Mouse (Mus musculus) MEL (cell line): ENCODE data around the gene Ube2q2. TPM values are rescaled to one million over a fixed set of nuclear protein-coding genes. Genes with fewer than 3 reads are reported as not detected.
A peak's percentile ranks its signal among the peaks of the same experiment; 100 is the strongest.

ENCODE experiments used
- DNase-seq: peaks from one replicate; pipeline ENCODE4 v3.0.0; 2011; ENCODE audit warnings: low read depth, low spot score
- H3K27ac ChIP-seq: 2 replicates; pipeline ENCODE4 v1.5.1; 2012; ENCODE audit warnings: low read depth, mild to moderate bottlenecking, control low read depth, low read length, moderate library complexity; ENCODE audit not compliant: control insufficient read depth
- H3K27me3 ChIP-seq, 2 experiments: fragments of 150-350 bp in 1 of 2; sonication (generic) in 1 of 2; 2 replicates each; pipeline ENCODE4 v1.6.1; 2012; ENCODE audit warnings: low read length in 2 of 2, mild to moderate bottlenecking in 2 of 2, improper control_type of control experiment in 1 of 2, moderate library complexity in 1 of 2; ENCODE audit not compliant: insufficient read depth in 2 of 2, control insufficient read depth in 1 of 2
- H3K36me3 ChIP-seq, 2 experiments: 2 replicates each; pipeline ENCODE4 v1.6.1; 2012 to 2014; ENCODE audit warnings: low read length in 2 of 2, improper control_type of control experiment in 1 of 2, inconsistent platforms in 1 of 2, mild to moderate bottlenecking in 1 of 2; ENCODE audit not compliant: insufficient read depth in 2 of 2, control insufficient read depth in 1 of 2
- H3K4me1 ChIP-seq, 2 experiments: fragments of 150-350 bp in 1 of 2; sonication (generic) in 1 of 2; 2 replicates each; pipeline ENCODE4 v1.6.1; 2012; ENCODE audit warnings: low read length in 2 of 2, improper control_type of control experiment in 1 of 2, mild to moderate bottlenecking in 1 of 2; ENCODE audit not compliant: insufficient read depth in 2 of 2, control insufficient read depth in 1 of 2
- H3K4me3 ChIP-seq, 2 experiments: fragments of 150-350 bp in 1 of 2; sonication (generic) in 1 of 2; 2 replicates each; pipeline ENCODE4 v1.5.1; 2012; ENCODE audit warnings: low read depth in 2 of 2, low read length in 2 of 2, mild to moderate bottlenecking in 2 of 2, moderate library complexity in 2 of 2, control low read depth in 1 of 2, improper control_type of control experiment in 1 of 2; ENCODE audit not compliant: control insufficient read depth in 1 of 2, insufficient read depth in 1 of 2
- H3K79me2 ChIP-seq: 2 replicates; pipeline ENCODE4 v1.6.1; 2012; ENCODE audit warnings: mild to moderate bottlenecking, low read length, moderate library complexity; ENCODE audit not compliant: control insufficient read depth, poor library complexity, insufficient read depth
- H3K9ac ChIP-seq: 2 replicates; pipeline ENCODE4 v1.6.1; 2012; ENCODE audit warnings: low read depth, mild to moderate bottlenecking, control low read depth, low read length, moderate library complexity; ENCODE audit not compliant: control insufficient read depth, poor library complexity, severe bottlenecking
- H3K9me3 ChIP-seq: fragments of 150-350 bp; sonication (generic); replicated peaks from 2 replicates; pipeline ENCODE4 v1.6.1; 2012; ENCODE audit warnings: mild to moderate bottlenecking, low read length, improper control_type of control experiment, moderate library complexity; ENCODE audit not compliant: insufficient read depth
- BHLHE40 ChIP-seq: IDR thresholded peaks from 2 replicates; pipeline ENCODE4 v1.6.1; 2012; ENCODE audit warnings: low read depth, mild to moderate bottlenecking, inconsistent platforms, low read length, improper control_type of control experiment, borderline replicate concordance
- CHD1 ChIP-seq: IDR thresholded peaks from 2 replicates; pipeline ENCODE4 v1.6.1; 2012; ENCODE audit warnings: low read depth, mild to moderate bottlenecking, inconsistent platforms, low read length, improper control_type of control experiment
- GABPA ChIP-seq: IDR thresholded peaks from 2 replicates; pipeline ENCODE4 v1.6.1; 2012; ENCODE audit warnings: low read depth, mild to moderate bottlenecking, inconsistent platforms, low read length, improper control_type of control experiment, moderate library complexity
- HCFC1 ChIP-seq: IDR thresholded peaks from 2 replicates; pipeline ENCODE4 v1.6.1; 2012; ENCODE audit warnings: low read depth, mild to moderate bottlenecking, inconsistent platforms, low read length, improper control_type of control experiment, moderate library complexity
- MXI1 ChIP-seq: IDR thresholded peaks from 2 replicates; pipeline ENCODE4 v1.6.1; 2011; ENCODE audit warnings: mild to moderate bottlenecking, low read depth, low read length, improper control_type of control experiment
- RAD21 ChIP-seq: IDR thresholded peaks from 2 replicates; pipeline ENCODE4 v1.6.1; 2011; ENCODE audit warnings: mild to moderate bottlenecking, low read depth, low read length, improper control_type of control experiment
- SIN3A ChIP-seq: IDR thresholded peaks from 2 replicates; pipeline ENCODE4 v1.6.1; 2012; ENCODE audit warnings: low read length, improper control_type of control experiment, inconsistent platforms
- TCF12 ChIP-seq: IDR thresholded peaks from 2 replicates; pipeline ENCODE4 v1.6.1; 2014; ENCODE audit warnings: low read depth, mild to moderate bottlenecking, inconsistent platforms, low read length, improper control_type of control experiment, moderate library complexity
- UBTF ChIP-seq: IDR thresholded peaks from 2 replicates; pipeline ENCODE4 v1.6.1; 2012; ENCODE audit warnings: low read depth, mild to moderate bottlenecking, inconsistent platforms, low read length, improper control_type of control experiment, moderate library complexity, borderline replicate concordance; ENCODE audit not compliant: insufficient read depth
- ZC3H11A ChIP-seq: IDR thresholded peaks from 2 replicates; pipeline ENCODE4 v1.6.1; 2012; ENCODE audit warnings: low read depth, mild to moderate bottlenecking, inconsistent platforms, low read length, improper control_type of control experiment
- polyA plus RNA-seq, 2 experiments: library from polyadenylated mRNA; stranded (reverse) in 1 of 2; unstranded in 1 of 2; fragments of >175 nt in 1 of 2; fragments of >200 nt in 1 of 2; gene quantifications; 2 replicates each; pipeline versions ENCODE4 v1.2.1 to v1.2.4; 2012; ENCODE audit warnings: low replicate concordance in 2 of 2, low read depth in 1 of 2; ENCODE audit not compliant: insufficient read length in 2 of 2, insufficient read depth in 1 of 2, missing spikeins in 1 of 2
- total RNA-seq: library from RNA; depleted of rRNA; stranded (reverse); fragments of 300-350 nt; gene quantifications from 2 replicates; pipeline ENCODE4 v1.2.3, GENCODE M21; 2012

Gene Ube2q2
- total and polyA plus RNA-seq, 3 experiments: 21.7 to 23.6 TPM; not detected in 1

DNA sequence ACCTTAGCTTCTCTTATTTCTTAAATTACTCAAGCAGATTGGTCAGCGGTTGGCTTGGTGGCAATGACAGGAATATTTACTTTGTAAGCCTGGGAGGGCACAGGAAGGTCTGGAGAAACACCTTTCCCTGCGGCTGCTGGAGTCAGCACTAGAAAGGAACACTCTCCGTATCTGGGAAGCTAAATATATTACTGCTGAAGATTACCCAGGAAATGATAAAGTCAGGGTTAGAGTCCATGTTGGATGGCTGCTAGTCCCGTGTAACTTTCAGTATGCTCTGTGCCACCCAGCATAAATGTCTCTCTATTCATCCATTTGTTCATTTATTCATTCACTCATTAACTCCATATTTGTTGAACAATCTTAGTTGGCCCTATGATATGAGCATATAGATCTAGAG is 11.5 kb upstream of the Ube2q2 start:
- Histone ChIP-seq H3K4me3 (no peak overlapping the region), H3K9me3 (no peaks in the 10 kb centered on the region), H3K9ac (no peak overlapping the region), H3K4me1 (peaks cover 0 to 4% of the 10 kb centered on the region in 2 experiments; a peak in 1 of 4 replicates), H3K27ac (no peak overlapping the region), H3K27me3 (peaks cover 1 to 11% of the 10 kb centered on the region in 2 experiments), H3K36me3 (no peaks in the 10 kb centered on the region), H3K79me2 (no peaks in the 10 kb centered on the region)
- no peak for TF ChIP-seq GABPA
- no peak for TF ChIP-seq BHLHE40
- TF ChIP-seq TCF12: no peak
- no peak for TF ChIP-seq SIN3A
- no peak for TF ChIP-seq CHD1
- TF ChIP-seq RAD21: no peak
- no peak for TF ChIP-seq HCFC1
- no peak for TF ChIP-seq MXI1
- DNase-seq: no peak

DNA sequence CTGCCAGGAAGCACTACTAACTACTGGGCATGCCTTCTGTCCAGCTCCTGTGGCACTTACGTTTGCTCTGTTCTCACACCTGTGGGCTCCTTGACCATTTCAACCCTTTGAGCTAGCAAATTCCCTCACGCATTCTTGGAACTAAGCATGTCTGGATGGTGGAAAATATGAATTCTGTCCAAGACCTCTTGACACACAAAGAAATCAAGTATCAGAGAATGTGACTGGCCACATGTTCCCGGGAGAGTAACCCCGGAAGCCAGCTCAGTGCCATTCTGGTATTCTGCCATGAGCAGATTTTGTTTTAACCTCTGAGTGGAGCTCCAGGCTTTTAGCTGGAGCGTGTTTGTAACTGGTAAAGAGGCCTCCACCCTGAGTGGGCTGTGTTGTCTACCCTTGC is 8.7 kb upstream of the Ube2q2 start:
- Histone ChIP-seq H3K79me2 (no peaks in the 10 kb centered on the region), H3K4me1 (peaks cover 0 to 4% of the 10 kb centered on the region in 2 experiments; a peak in 1 of 4 replicates), H3K36me3 (no peaks in the 10 kb centered on the region), H3K9me3 (no peaks in the 10 kb centered on the region), H3K4me3 (no peak overlapping the region), H3K27me3 (peaks cover 1 to 6% of the 10 kb centered on the region in 2 experiments), H3K9ac (no peak overlapping the region), H3K27ac (no peak overlapping the region)
- TF ChIP-seq BHLHE40 (no peak), RAD21 (peak; percentile 5; the same call in 1 of the 2 replicates)
- DNase-seq: no peak

- Histone ChIP-seq H3K36me3 (peaks cover 2 to 34% of the 10 kb centered on the region in 2 experiments; a peak in 3 of 4 replicates), H3K27ac (peak overlapping the region; percentile 30), H3K4me3 (peak overlapping the region; percentile 81 to 98), H3K9me3 (no peaks in the 10 kb centered on the region), H3K4me1 (peaks cover 25% of the 10 kb centered on the region in 2 experiments), H3K27me3 (no peaks in the 10 kb centered on the region), H3K79me2 (peaks cover 49% of the 10 kb centered on the region), H3K9ac (peak overlapping the region; percentile 96)
- peak; percentile 56 for DNase-seq
- TF ChIP-seq UBTF: peak; percentile 80; the same call in 1 of the 2 replicates
- no peak for TF ChIP-seq ZC3H11A
- TF ChIP-seq HCFC1: peak; percentile 7; the same call in 1 of the 2 replicates
Measured at GRCm38 (mm10) chr9:55149499-55150278, 1.0 kb downstream of the Ube2q2 start.
